Mouse (Mus musculus): ENCODE data around the gene Lmbrd1.
"Not testable (repeated sequence)": the region's sequence is repeated elsewhere in the genome, so short reads cannot be mapped to it uniquely, and the experiment has no call there.

The Lmbrd1 gene

GRCm38 (mm10) chr1:24720209-24720608 is 41.8 kb downstream of the Lmbrd1 start:
- DNase-seq (ENCODE audit: extremely low read depth, low read depth, low spot score), result no peak

- DNase-seq (ENCODE audit: extremely low read depth, low read depth, low spot score), result no peak
Observed at GRCm38 (mm10) chr1:24729784-24730183, 51.4 kb downstream of the Lmbrd1 start.

GRCm38 (mm10) chr1:24732286-24732685 is 53.9 kb downstream of the Lmbrd1 start:
- peak; percentile 78 for DNase-seq (ENCODE audit: extremely low read depth, low read depth, low spot score)

- no peak for DNase-seq (ENCODE audit: extremely low read depth, low read depth, low spot score)
Observed at GRCm38 (mm10) chr1:24734866-24735265, 56.4 kb downstream of the Lmbrd1 start.

GRCm38 (mm10) chr1:24740903-24741302 is 62.5 kb downstream of the Lmbrd1 start:
- DNase-seq (ENCODE audit: extremely low read depth, low read depth, low spot score), result no peak

- no peak for DNase-seq (ENCODE audit: extremely low read depth, low read depth, low spot score)
Observed at GRCm38 (mm10) chr1:24741552-24741951, 63.1 kb downstream of the Lmbrd1 start.

- no peak for DNase-seq (ENCODE audit: extremely low read depth, low read depth, low spot score)
Observed at GRCm38 (mm10) chr1:24743191-24743924, 64.9 kb downstream of the Lmbrd1 start.

- DNase-seq (ENCODE audit: extremely low read depth, low read depth, low spot score), result no peak
Observed at GRCm38 (mm10) chr1:24752715-24753114, 74.3 kb downstream of the Lmbrd1 start.

- DNase-seq (ENCODE audit: extremely low read depth, low read depth, low spot score), result no peak
Observed at GRCm38 (mm10) chr1:24758516-24758915, 80.1 kb downstream of the Lmbrd1 start.

- DNase-seq (ENCODE audit: extremely low read depth, low read depth, low spot score), result no peak
Observed at GRCm38 (mm10) chr1:24766466-24766865, 88.0 kb downstream of the Lmbrd1 start.

GRCm38 (mm10) chr1:24767197-24767596 is 88.8 kb downstream of the Lmbrd1 start:
- not testable (repeated sequence) for DNase-seq (ENCODE audit: extremely low read depth, low read depth, low spot score)

GRCm38 (mm10) chr1:24773642-24774041 is 95.2 kb downstream of the Lmbrd1 start:
- no peak for DNase-seq (ENCODE audit: extremely low read depth, low read depth, low spot score)

GRCm38 (mm10) chr1:24776576-24776975 is 98.1 kb downstream of the Lmbrd1 start:
- no peak for DNase-seq (ENCODE audit: extremely low read depth, low read depth, low spot score)

GRCm38 (mm10) chr1:24793168-24793567 is 114.7 kb downstream of the Lmbrd1 start:
- no peak for DNase-seq (ENCODE audit: extremely low read depth, low read depth, low spot score)

GRCm38 (mm10) chr1:24807971-24808370 is 129.5 kb downstream of the Lmbrd1 start:
- not testable (repeated sequence) for DNase-seq (ENCODE audit: extremely low read depth, low read depth, low spot score)

All from fat pad, adult 2 months (tissue).